Mouse (Mus musculus) lung, postnatal 0 days (tissue): ENCODE data around the gene Lepr.

Experiments used
- CTCF ChIP-seq: IDR thresholded peaks from 2 replicates; pipeline ENCODE4 v1.5.1; 2016; ENCODE audit warnings: antibody characterized with exemption, mild to moderate bottlenecking
- EP300 ChIP-seq: IDR thresholded peaks from 2 replicates; pipeline ENCODE4 v1.6.1; 2016; ENCODE audit warnings: antibody characterized with exemption, mild to moderate bottlenecking, control low read depth

- TF ChIP-seq CTCF (no peak), EP300 (no peak)
Observed at GRCm38 (mm10) chr4:101692892-101693291, 24.3 kb upstream of the Lepr start.
